Mouse (Mus musculus) liver, embryonic 13.5 days (tissue): Measurements from ENCODE around the gene Itga8. TPM values are rescaled to one million over a fixed set of nuclear protein-coding genes. Genes with fewer than 3 reads are reported as not detected.

ENCODE experiments used
- ATAC-seq: fragments of 200-750 bp; cut with Nextera tagmentation; 2 replicates; pipeline ENCODE4 v1.8.0; 2017; ENCODE audit warnings: low read depth, mild to moderate bottlenecking, moderate number of reproducible peaks, moderate library complexity
- DNase-seq: peaks from one replicate; pipeline ENCODE4 v3.0.0; 2022
- H3K27ac ChIP-seq: fragments of 300-500 bp; sonication (generic); 2 replicates; pipeline ENCODE4 v1.5.1; 2015; ENCODE audit warnings: moderate library complexity, mild to moderate bottlenecking, inconsistent platforms
- H3K27me3 ChIP-seq: fragments of 300-500 bp; sonication (generic); 2 replicates; pipeline ENCODE4 v1.6.1; 2015; ENCODE audit warnings: mild to moderate bottlenecking, inconsistent platforms
- H3K36me3 ChIP-seq: fragments of 300-500 bp; sonication (generic); 2 replicates; pipeline ENCODE4 v1.6.1; 2015; ENCODE audit warnings: mild to moderate bottlenecking, inconsistent platforms
- H3K4me1 ChIP-seq: fragments of 300-500 bp; sonication (generic); replicated peaks from 2 replicates; pipeline ENCODE4 v1.6.1; 2015; ENCODE audit warnings: inconsistent platforms
- H3K4me2 ChIP-seq: fragments of 300-500 bp; sonication (generic); 2 replicates; pipeline ENCODE4 v1.6.1; 2015; ENCODE audit warnings: inconsistent platforms, mild to moderate bottlenecking, moderate library complexity
- H3K4me3 ChIP-seq: fragments of 300-500 bp; sonication (generic); replicated peaks from 2 replicates; pipeline ENCODE4 v1.5.1; 2015; ENCODE audit warnings: mild to moderate bottlenecking, inconsistent platforms
- H3K9ac ChIP-seq: fragments of 300-500 bp; sonication (generic); 2 replicates; pipeline ENCODE4 v1.6.1; 2015; ENCODE audit warnings: mild to moderate bottlenecking, inconsistent platforms
- H3K9me3 ChIP-seq: fragments of 300-500 bp; sonication (generic); replicated peaks from 2 replicates; pipeline ENCODE4 v1.6.1; 2016; ENCODE audit warnings: inconsistent platforms
- WGBS: fragments of 180-500 bp; shearing (Covaris S2); methylation state at CpG from one replicate; pipeline ENCODE4 v1.1.7; 2015; ENCODE audit not compliant: insufficient replicate concordance; 5-methylcytosine and 5-hydroxymethylcytosine counted together
- polyA plus RNA-seq: library from polyadenylated mRNA; unstranded; fragments of >200 nt; fragmentation: Nextera tagmentation; extraction: Ambion mirVana; gene quantifications from 2 replicates; pipeline ENCODE4 v1.2.1, GENCODE M21; 2015

Gene Itga8
- polyA plus RNA-seq, 1 experiment from 2014 or later, result 2.3 TPM

GRCm38 (mm10) chr2:12187646-12188045, 114.1 kb downstream of the Itga8 start:
- Histone ChIP-seq H3K36me3 (no peaks in the 10 kb centered on the region), H3K27me3 (no peaks in the 10 kb centered on the region), H3K9ac (no peak overlapping the region), H3K9me3 (no peaks in the 10 kb centered on the region), H3K4me2 (no peak overlapping the region), H3K4me3 (no peak overlapping the region), H3K4me1 (no peaks in the 10 kb centered on the region), H3K27ac (no peak overlapping the region)
- whole genome bisulfite sequencing, result 41% methylated on average over 5 of the region's 5 CpGs
- DNase-seq (no peak), ATAC-seq (no peak)

GRCm38 (mm10) chr2:12182402-12182948, 119.2 kb downstream of the Itga8 start:
- ATAC-seq (no peak), DNase-seq (no peak)
- Histone ChIP-seq H3K4me2 (no peak overlapping the region), H3K9ac (no peak overlapping the region), H3K27me3 (no peaks in the 10 kb centered on the region), H3K9me3 (no peaks in the 10 kb centered on the region), H3K4me3 (no peak overlapping the region), H3K36me3 (no peaks in the 10 kb centered on the region), H3K4me1 (no peaks in the 10 kb centered on the region), H3K27ac (no peak overlapping the region)
- WGBS, result 58% methylated on average over 8 of the region's 8 CpGs

- no peaks in the 10 kb centered on the region for H3K9me3 ChIP-seq
- WGBS, result 45% methylated on average over 2 of the region's 2 CpGs
- DNase-seq (no peak), ATAC-seq (no peak)
- no peak overlapping the region for H3K27ac ChIP-seq
- no peak overlapping the region for H3K9ac ChIP-seq
- H3K4me1 ChIP-seq, result no peaks in the 10 kb centered on the region
- no peaks in the 10 kb centered on the region for H3K36me3 ChIP-seq
- H3K4me3 ChIP-seq, result no peak overlapping the region
- H3K4me2 ChIP-seq, result no peak overlapping the region
- H3K27me3 ChIP-seq, result no peaks in the 10 kb centered on the region
These were observed 121.1 kb downstream of the Itga8 start for GRCm38 (mm10) chr2:12180635-12181034.

- WGBS, result 51% methylated on average over 7 of the region's 7 CpGs
- H3K9ac ChIP-seq, result no peak overlapping the region
- no peak overlapping the region for H3K27ac ChIP-seq
- H3K36me3 ChIP-seq, result no peaks in the 10 kb centered on the region
- ATAC-seq (no peak), DNase-seq (no peak)
- no peaks in the 10 kb centered on the region for H3K27me3 ChIP-seq
- H3K4me3 ChIP-seq, result no peak overlapping the region
- no peak overlapping the region for H3K4me2 ChIP-seq
- no peaks in the 10 kb centered on the region for H3K4me1 ChIP-seq
- no peaks in the 10 kb centered on the region for H3K9me3 ChIP-seq
These were observed 126.8 kb downstream of the Itga8 start for GRCm38 (mm10) chr2:12174722-12175427.

GRCm38 (mm10) chr2:12170221-12170620, 131.5 kb downstream of the Itga8 start:
- H3K27ac ChIP-seq, result no peak overlapping the region
- ATAC-seq (no peak), DNase-seq (no peak)
- H3K9me3 ChIP-seq, result no peaks in the 10 kb centered on the region
- H3K4me3 ChIP-seq, result no peak overlapping the region
- no peak overlapping the region for H3K4me2 ChIP-seq
- no peak overlapping the region for H3K9ac ChIP-seq
- H3K27me3 ChIP-seq, result no peaks in the 10 kb centered on the region
- no peaks in the 10 kb centered on the region for H3K36me3 ChIP-seq
- H3K4me1 ChIP-seq, result no peaks in the 10 kb centered on the region

GRCm38 (mm10) chr2:12160486-12160885, 141.2 kb downstream of the Itga8 start:
- Histone ChIP-seq H3K27me3 (no peaks in the 10 kb centered on the region), H3K4me1 (no peaks in the 10 kb centered on the region), H3K27ac (no peak overlapping the region), H3K4me2 (no peak overlapping the region), H3K9ac (no peak overlapping the region), H3K4me3 (no peak overlapping the region), H3K9me3 (no peaks in the 10 kb centered on the region), H3K36me3 (no peaks in the 10 kb centered on the region)
- no peak for ATAC-seq
- WGBS, result 46% methylated on average over 3 of the region's 3 CpGs
- no peak for DNase-seq

GRCm38 (mm10) chr2:12157001-12157400, 144.7 kb downstream of the Itga8 start:
- Histone ChIP-seq H3K4me3 (no peak overlapping the region), H3K27ac (no peak overlapping the region), H3K4me2 (no peak overlapping the region), H3K4me1 (no peaks in the 10 kb centered on the region), H3K9ac (no peak overlapping the region), H3K36me3 (no peaks in the 10 kb centered on the region), H3K27me3 (no peaks in the 10 kb centered on the region), H3K9me3 (no peaks in the 10 kb centered on the region)
- no peak for DNase-seq
- no peak for ATAC-seq
- 50% methylated on average over 1 of the region's 1 CpGs for WGBS

GRCm38 (mm10) chr2:12156401-12156800, 145.3 kb downstream of the Itga8 start:
- Histone ChIP-seq H3K9ac (no peak overlapping the region), H3K27me3 (no peaks in the 10 kb centered on the region), H3K4me3 (no peak overlapping the region), H3K27ac (no peak overlapping the region), H3K36me3 (no peaks in the 10 kb centered on the region), H3K9me3 (no peaks in the 10 kb centered on the region), H3K4me1 (no peaks in the 10 kb centered on the region), H3K4me2 (no peak overlapping the region)
- DNase-seq (no peak), ATAC-seq (no peak)
- WGBS, result 67% methylated on average over 3 of the region's 3 CpGs

GRCm38 (mm10) chr2:12154676-12155075, 147.0 kb downstream of the Itga8 start:
- no peak for ATAC-seq
- no peaks in the 10 kb centered on the region for H3K9me3 ChIP-seq

GRCm38 (mm10) chr2:12153551-12153950, 148.2 kb downstream of the Itga8 start:
- Histone ChIP-seq H3K9ac (no peak overlapping the region), H3K36me3 (no peaks in the 10 kb centered on the region), H3K4me1 (no peaks in the 10 kb centered on the region), H3K4me3 (no peak overlapping the region), H3K9me3 (no peaks in the 10 kb centered on the region), H3K27ac (no peak overlapping the region), H3K4me2 (no peak overlapping the region), H3K27me3 (no peaks in the 10 kb centered on the region)
- DNase-seq, result no peak
- 70% methylated on average over 1 of the region's 1 CpGs for WGBS
- no peak for ATAC-seq

More at GRCm38 (mm10) chr2:12154676-12155075, 147.0 kb downstream of the Itga8 start:
- H3K36me3 ChIP-seq, result no peaks in the 10 kb centered on the region
- H3K4me1 ChIP-seq, result no peaks in the 10 kb centered on the region
- WGBS, result 72% methylated on average over 6 of the region's 6 CpGs
- H3K27ac ChIP-seq, result no peak overlapping the region
- no peak overlapping the region for H3K9ac ChIP-seq
- H3K4me2 ChIP-seq, result no peak overlapping the region
- DNase-seq, result no peak
- H3K4me3 ChIP-seq, result no peak overlapping the region
- no peaks in the 10 kb centered on the region for H3K27me3 ChIP-seq

- DNase-seq, result no peak
- Histone ChIP-seq H3K4me3 (no peak overlapping the region), H3K27me3 (no peaks in the 10 kb centered on the region), H3K4me1 (no peaks in the 10 kb centered on the region), H3K36me3 (no peaks in the 10 kb centered on the region), H3K4me2 (no peak overlapping the region), H3K27ac (no peak overlapping the region), H3K9ac (no peak overlapping the region), H3K9me3 (no peaks in the 10 kb centered on the region)
- ATAC-seq, result no peak
- WGBS, result 53% methylated on average over 2 of the region's 2 CpGs
These were observed 153.8 kb downstream of the Itga8 start for GRCm38 (mm10) chr2:12147902-12148301.

- ATAC-seq (no peak), DNase-seq (no peak)
- Histone ChIP-seq H3K9me3 (no peaks in the 10 kb centered on the region), H3K9ac (no peak overlapping the region), H3K27me3 (no peaks in the 10 kb centered on the region), H3K4me3 (no peak overlapping the region), H3K4me2 (no peak overlapping the region), H3K36me3 (no peaks in the 10 kb centered on the region), H3K27ac (no peak overlapping the region), H3K4me1 (no peaks in the 10 kb centered on the region)
- WGBS, result 16% methylated on average over 2 of the region's 2 CpGs
These were observed 155.1 kb downstream of the Itga8 start for GRCm38 (mm10) chr2:12146612-12147011.
